Mouse (Mus musculus): ENCODE measurements around the gene Etnk1. TPM values are rescaled to one million over a fixed set of nuclear protein-coding genes. Genes with fewer than 3 reads are reported as not detected.

Etnk1 gene
- total and polyA plus RNA-seq, 3 experiments, result 29.9 to 37.0 (median 33.6) TPM

DNA sequence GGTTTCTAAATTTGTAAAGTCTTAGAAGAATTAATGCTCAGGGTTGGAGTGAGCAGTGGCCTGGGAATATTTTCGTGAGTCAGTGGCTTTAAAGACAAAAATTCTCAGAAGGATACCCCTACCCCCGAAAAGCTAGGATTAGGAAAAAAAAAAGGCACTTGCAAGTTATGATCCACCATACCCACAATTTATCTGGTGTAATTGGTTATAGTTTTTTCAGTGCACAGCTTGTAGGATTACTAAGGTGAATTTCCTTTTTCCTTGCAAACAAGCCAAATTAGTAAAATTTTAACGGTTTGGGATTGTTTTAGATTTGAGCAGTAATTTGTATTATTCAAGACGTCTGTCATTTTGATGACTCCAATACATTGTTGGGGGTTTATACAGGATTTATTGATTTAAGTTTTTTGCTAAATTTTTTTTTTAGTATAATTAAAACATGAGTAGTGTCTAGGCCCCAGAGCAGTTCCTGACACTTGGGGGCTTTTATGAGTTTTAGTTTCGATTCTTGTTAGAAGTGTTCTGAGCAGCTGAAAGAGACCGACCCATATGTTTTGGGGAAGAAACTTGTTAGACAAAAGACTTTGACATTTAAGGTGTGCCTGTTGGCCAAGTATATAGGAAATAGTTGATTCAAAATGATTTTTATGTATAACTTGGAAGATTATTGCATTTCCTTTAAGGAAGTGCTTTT lies 1.1 kb downstream of the Etnk1 start:
- Histone ChIP-seq H3K4me1 (ENCODE audit: control insufficient read depth in 1 of 2, insufficient read depth in 2 of 2, low read length in 2 of 2) (peaks cover 20 to 23% of the 10 kb centered on the region in 2 experiments), H3K9ac (ENCODE audit: control insufficient read depth, low read depth, low read length, poor library complexity, severe bottlenecking) (peak overlapping the region; percentile 95), H3K27me3 (ENCODE audit: control insufficient read depth in 1 of 2, insufficient read depth in 2 of 2, low read length in 2 of 2) (no peaks in the 10 kb centered on the region), H3K27ac (ENCODE audit: control insufficient read depth, low read depth, low read length) (peak overlapping the region; percentile 65), H3K36me3 (ENCODE audit: control insufficient read depth in 1 of 2, insufficient read depth in 2 of 2, low read length in 2 of 2) (peaks cover 12 to 35% of the 10 kb centered on the region in 2 experiments), H3K79me2 (ENCODE audit: control insufficient read depth, insufficient read depth, low read length, poor library complexity) (peaks cover 44% of the 10 kb centered on the region), H3K4me3 (ENCODE audit: control insufficient read depth in 1 of 2, insufficient read depth in 1 of 2, low read depth in 2 of 2, low read length in 2 of 2) (peak overlapping the region; percentile 74 to 96), H3K9me3 (replicated peaks; ENCODE audit: insufficient read depth, low read length) (no peaks in the 10 kb centered on the region)
- DNase-seq (ENCODE audit: low read depth, low spot score), result peak; percentile 52
- TF ChIP-seq MXI1 (IDR thresholded peaks at IDR 0.05; ENCODE audit: low read depth, low read length), result peak; percentile 57
- no peak for TF ChIP-seq MAFK (IDR thresholded peaks at IDR 0.05; ENCODE audit: borderline replicate concordance, low read depth, low read length)
- TF ChIP-seq HCFC1 (IDR thresholded peaks at IDR 0.05; ENCODE audit: low read depth, low read length), result no peak
- TF ChIP-seq POLR2AphosphoS5 (IDR thresholded peaks at IDR 0.05; ENCODE audit: borderline replicate concordance, low read depth, low read length), result no peak
- 0 out of 2 replicates have a peak, but pooled peaks have one; percentile 57 for TF ChIP-seq UBTF (IDR thresholded peaks at IDR 0.05; ENCODE audit: borderline replicate concordance, insufficient read depth, low read depth, low read length)
- peak; percentile 74 for TF ChIP-seq SIN3A (IDR thresholded peaks at IDR 0.05; ENCODE audit: low read length)
- TF ChIP-seq CHD1 (IDR thresholded peaks at IDR 0.05; ENCODE audit: low read depth, low read length), result peak; percentile 39
- TF ChIP-seq NRF1 (IDR thresholded peaks at IDR 0.05; ENCODE audit: insufficient read depth, low read depth, low read length, poor library complexity, severe bottlenecking), result no peak
- TF ChIP-seq POLR2A (IDR thresholded peaks at IDR 0.05; ENCODE audit: control insufficient read depth in 1 of 2, insufficient read depth in 1 of 2, low read depth in 1 of 2, low read length in 2 of 2, poor library complexity in 1 of 2), result no peak
- no peak for TF ChIP-seq GABPA (IDR thresholded peaks at IDR 0.05; ENCODE audit: low read depth, low read length)
- 0 out of 2 replicates have a peak, but pooled peaks have one; percentile 13 for TF ChIP-seq TBP (IDR thresholded peaks at IDR 0.05; ENCODE audit: low read depth, low read length)
- no peak for TF ChIP-seq RCOR1 (IDR thresholded peaks at IDR 0.05; ENCODE audit: low read depth, low read length)
- no peak for TF ChIP-seq EP300 (IDR thresholded peaks at IDR 0.05; ENCODE audit: low read depth in 1 of 2, low read length in 2 of 2)
- TF ChIP-seq TCF12 (IDR thresholded peaks at IDR 0.05; ENCODE audit: low read depth, low read length), result no peak
- TF ChIP-seq MYC (IDR thresholded peaks at IDR 0.05; ENCODE audit: low read depth, low read length), result no peak
- TF ChIP-seq MYB (IDR thresholded peaks at IDR 0.05; ENCODE audit: low read depth, low read length), result no peak
- no peak for TF ChIP-seq RAD21 (IDR thresholded peaks at IDR 0.05; ENCODE audit: low read depth, low read length)
- TF ChIP-seq MAX (IDR thresholded peaks at IDR 0.05; ENCODE audit: low read length), result no peak
- TF ChIP-seq ZNF384 (IDR thresholded peaks at IDR 0.05; ENCODE audit: low read depth, low read length), result peak; percentile 59
- TF ChIP-seq KAT2A (conservative IDR thresholded peaks at IDR 0.05; ENCODE audit: low read depth, low read length), result no peak
- peak; percentile 46; the same call in 1 of the 2 replicates for TF ChIP-seq ETS1 (IDR thresholded peaks at IDR 0.05; ENCODE audit: low read depth, low read length)

Data from MEL (cell line).